Mouse (Mus musculus): ENCODE results near the gene Scyl1.
A peak's percentile ranks its signal among the peaks of the same experiment; 100 is the strongest.
"Not testable (repeated sequence)": the region's sequence is repeated elsewhere in the genome, so short reads cannot be mapped to it uniquely, and the experiment has no call there.

Scyl1 gene

GRCm38 (mm10) chr19:5803041-5803880 lies 32.0 kb upstream of the Scyl1 start:
- peak; percentile 94 to 99 for DNase-seq (ENCODE audit: low spot score in 2 of 2)

DNA sequence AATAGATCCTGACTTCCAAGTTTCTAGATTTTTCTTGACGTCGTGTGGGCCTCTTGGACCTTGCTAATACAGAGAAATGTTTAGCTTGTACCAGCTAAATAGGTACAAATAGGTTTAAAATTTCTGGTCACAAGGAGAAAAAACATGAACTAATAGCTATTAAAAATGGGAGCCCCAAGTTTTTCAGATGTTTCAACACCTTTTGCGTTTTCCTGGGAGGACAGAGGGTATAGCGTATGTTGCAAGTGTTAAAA lies 31.5 kb upstream of the Scyl1 start:
- no peak for DNase-seq (ENCODE audit: low spot score in 2 of 2)

- DNase-seq (ENCODE audit: low spot score in 2 of 2), result peak; percentile 81 to 97
These were observed 31.0 kb upstream of the Scyl1 start for GRCm38 (mm10) chr19:5802011-5802786.

- no peak for DNase-seq (ENCODE audit: low spot score in 2 of 2)
These were observed 30.3 kb upstream of the Scyl1 start for GRCm38 (mm10) chr19:5801432-5801964.

DNA sequence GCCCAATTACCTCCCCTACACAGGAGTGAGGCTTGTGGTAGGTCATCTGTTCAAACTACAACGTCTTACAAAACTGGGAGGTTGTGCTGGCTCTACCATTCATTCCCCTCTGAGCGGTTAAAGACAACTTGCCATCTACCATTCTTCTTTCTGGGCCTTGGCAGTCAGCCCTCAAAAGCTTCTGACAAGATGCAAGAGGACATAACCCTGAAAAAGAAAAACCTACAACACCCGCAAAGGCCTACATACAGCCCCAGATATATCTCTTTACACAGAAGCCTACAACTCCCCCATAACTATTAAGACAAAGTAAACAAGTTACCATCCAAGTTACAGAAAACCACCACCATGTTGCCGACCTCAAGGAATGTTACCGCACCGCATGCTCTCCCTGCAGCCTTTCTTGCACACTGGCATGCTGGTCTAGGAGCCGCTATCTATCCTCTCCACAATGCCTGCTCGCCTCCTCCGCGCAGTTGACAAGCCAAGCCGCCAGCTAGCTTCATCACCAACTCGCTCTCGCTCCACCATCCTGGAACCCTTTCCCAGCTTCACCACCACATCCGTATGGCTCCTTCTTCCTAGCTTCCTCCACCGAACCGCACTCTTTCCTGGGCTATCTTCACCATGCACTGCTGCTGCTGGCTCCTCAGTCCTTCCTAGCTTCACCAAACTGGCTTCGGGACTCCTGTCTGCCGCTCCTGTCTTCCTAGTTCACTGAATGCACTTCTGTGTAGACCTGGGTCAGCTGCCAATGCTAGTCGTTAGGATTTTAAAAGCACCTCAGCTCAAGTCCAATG lies 29.6 kb upstream of the Scyl1 start:
- no peak for DNase-seq (ENCODE audit: low spot score in 2 of 2)

GRCm38 (mm10) chr19:5800350-5800631 lies 29.1 kb upstream of the Scyl1 start:
- no peak for DNase-seq (ENCODE audit: low spot score in 2 of 2)

DNA sequence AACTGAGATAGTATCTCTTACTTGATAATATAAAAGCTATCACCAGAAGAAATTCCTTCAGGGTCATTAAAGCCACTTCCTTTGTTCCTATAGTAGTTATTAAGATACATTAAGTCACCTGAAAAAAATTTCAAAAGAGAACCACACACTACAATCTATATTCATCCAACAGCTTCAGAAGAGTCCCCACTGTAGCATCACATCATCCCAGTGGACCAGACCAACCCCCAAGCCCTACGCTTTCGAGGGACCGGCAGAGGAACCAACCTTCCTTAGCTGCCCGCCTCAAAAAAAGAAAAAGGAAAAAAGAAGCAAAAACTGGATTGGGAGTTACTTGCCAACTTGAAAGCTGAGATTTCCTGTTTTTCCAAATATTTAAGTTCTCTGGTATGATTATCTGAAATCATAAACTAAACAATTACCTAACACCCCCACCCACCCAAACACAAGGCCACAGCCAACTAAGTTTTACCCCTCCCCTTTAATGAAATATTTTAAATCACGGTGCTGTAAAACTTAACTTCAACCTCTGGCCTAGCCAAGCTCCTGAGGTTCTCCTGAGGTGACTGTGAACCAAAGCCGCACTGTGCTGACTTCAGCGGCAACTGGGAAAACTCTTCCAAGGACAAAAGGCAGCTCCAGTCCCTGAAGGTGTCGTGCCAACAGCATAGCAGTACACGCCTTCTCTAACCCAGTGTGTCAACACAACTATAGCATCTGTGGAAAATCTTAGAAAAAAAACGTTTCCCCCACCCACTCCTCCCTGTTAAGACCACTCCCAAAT lies 28.5 kb upstream of the Scyl1 start:
- DNase-seq (ENCODE audit: low spot score in 2 of 2), result no peak

- no peak for DNase-seq (ENCODE audit: low spot score in 2 of 2)
These were observed 27.7 kb upstream of the Scyl1 start for GRCm38 (mm10) chr19:5798700-5799479.

DNA sequence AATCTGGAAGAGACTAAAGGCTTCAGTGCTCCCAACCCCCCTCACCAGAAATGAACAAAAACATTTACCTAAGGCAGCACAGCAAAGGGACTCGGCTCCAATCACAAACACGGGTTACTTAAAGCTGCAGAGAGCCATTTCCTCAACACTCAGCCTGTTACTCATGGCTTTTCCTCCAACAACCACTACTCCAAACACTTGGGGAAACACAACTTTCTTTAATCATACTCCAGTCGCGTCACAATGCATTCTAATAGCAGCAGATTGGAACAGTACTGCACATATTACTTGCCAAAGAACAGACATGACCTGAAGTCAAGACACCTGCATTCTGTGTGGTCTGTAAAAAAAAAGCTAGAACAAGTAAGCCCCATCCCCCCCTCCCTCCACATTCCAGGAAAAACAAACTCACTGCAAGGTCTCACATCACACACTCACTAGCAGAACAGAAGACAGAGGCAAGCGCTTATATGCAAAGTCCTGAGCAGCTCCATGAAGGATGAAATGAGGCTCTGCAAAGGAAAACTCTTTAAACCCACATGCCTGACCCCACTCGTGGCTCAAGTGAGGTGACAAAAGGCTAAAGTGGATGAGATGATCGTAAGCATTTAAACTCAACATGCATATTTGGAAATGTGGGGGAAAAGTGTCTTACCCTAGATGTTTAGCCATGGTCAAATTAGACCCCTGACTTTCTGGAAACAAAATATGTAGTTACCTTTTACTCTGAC lies 26.3 kb upstream of the Scyl1 start:
- no peak for DNase-seq (ENCODE audit: low spot score in 2 of 2)

DNA sequence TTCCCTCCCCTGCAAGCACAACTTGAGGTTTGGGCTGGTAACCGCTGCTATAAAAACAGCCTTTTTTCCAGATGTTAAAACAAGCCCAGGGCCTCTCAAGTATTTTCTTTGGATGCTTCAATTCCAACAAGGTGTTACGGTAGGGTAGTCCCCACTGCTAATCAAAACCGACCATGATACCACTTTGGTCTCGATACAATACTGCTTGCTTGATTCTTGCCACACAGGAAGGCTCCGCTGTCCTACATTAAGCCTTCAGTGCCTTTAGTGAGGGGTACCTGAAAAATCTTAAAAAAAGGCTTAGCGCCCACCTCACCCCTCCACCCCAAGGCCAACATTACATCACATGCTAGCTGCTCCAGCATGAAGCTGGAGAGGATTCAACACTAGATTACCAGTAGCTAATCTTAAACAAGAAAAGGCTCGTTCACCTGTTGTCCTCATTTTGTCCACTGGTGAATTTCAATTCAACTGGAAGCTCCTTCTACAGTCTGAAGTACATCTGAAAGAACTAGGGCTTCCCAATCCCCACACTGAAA lies 25.4 kb upstream of the Scyl1 start:
- DNase-seq (ENCODE audit: low spot score in 2 of 2), result no peak

DNA sequence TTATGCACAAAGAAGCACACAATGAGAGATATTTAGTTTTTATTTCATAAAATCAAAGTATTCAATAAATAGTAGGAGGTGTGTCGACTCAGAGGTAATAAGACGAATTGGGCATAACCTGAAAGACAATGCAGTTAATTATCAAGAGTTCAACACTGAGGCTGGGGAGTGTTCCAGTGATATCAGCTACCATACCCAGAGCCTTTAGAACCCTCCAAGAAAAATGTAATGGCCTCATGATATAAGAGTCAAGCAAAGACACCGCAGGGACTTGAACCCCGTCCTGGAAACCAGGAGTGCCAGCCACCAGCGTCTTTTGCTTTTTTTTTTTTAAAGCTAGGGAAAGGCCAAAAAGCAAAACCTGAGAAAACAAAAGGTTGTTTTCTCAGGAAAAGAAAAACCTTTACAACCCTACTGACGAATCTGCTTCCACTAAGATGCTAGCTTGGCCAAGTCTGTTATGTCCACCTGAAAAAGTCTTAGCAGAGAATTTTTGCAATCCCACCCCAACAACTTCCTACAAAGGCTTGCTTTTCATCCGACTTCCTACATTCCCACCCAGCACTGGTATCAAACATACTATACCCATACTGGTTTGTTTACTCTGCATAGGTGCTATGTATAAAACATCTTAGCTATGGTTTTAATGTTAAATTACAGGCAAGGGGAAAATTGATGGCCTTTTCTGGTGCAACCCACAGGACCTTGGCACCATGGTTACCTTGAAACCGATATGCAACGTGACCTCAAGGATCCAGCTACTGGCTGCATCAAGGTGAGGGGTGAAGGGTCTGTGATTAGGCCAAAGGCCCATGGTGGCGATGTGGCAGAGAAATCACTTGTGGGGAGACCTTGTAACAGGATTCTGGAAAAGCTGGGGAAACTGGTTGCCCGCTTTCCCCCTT lies 24.7 kb upstream of the Scyl1 start:
- DNase-seq (ENCODE audit: low spot score in 2 of 2), result no peak

- no peak for DNase-seq (ENCODE audit: low spot score in 2 of 2)
These were observed 23.8 kb upstream of the Scyl1 start for GRCm38 (mm10) chr19:5794771-5795576.

- not testable (repeated sequence) for DNase-seq (ENCODE audit: low spot score in 2 of 2)
These were observed 22.9 kb upstream of the Scyl1 start for GRCm38 (mm10) chr19:5793917-5794770.

- DNase-seq (ENCODE audit: low spot score in 2 of 2), result peak in 1 of 2 experiments; percentile 68
These were observed 21.9 kb upstream of the Scyl1 start for GRCm38 (mm10) chr19:5793116-5793515.

DNA sequence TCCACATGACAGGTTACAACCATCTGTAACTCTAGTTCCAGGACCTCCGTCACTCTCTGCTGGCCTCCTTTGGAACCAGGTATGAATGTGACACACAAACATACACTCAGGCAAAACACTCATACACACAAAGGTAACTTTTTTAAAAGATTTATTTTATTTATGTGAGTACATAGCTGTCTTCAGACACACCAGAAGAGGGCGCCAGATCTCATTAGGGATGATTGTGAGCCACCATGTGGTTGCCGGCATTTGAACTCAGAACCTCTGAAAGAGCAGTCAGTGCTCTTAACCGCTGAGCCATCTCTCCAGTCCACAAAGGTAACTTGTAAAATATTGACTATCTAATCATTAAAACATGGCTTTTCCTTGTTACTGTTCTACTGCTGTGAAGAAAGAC lies 20.1 kb upstream of the Scyl1 start:
- DNase-seq (ENCODE audit: low spot score in 2 of 2), result no peak

GRCm38 (mm10) chr19:5789066-5789465 lies 17.8 kb upstream of the Scyl1 start:
- DNase-seq (ENCODE audit: low spot score in 2 of 2), result no peak

GRCm38 (mm10) chr19:5788620-5789019 lies 17.4 kb upstream of the Scyl1 start:
- DNase-seq (ENCODE audit: low spot score in 2 of 2), result no peak

Measured in left cerebral cortex, adult 9 months (tissue).